Mouse (Mus musculus): ENCODE data around the gene Ppfia3.
A peak's percentile ranks its signal among the peaks of the same experiment; 100 is the strongest.

Gene Ppfia3

GRCm38 (mm10) chr7:45341303-45341702 is 25.5 kb downstream of the Ppfia3 start:
- peak; percentile 83 for DNase-seq

DNA sequence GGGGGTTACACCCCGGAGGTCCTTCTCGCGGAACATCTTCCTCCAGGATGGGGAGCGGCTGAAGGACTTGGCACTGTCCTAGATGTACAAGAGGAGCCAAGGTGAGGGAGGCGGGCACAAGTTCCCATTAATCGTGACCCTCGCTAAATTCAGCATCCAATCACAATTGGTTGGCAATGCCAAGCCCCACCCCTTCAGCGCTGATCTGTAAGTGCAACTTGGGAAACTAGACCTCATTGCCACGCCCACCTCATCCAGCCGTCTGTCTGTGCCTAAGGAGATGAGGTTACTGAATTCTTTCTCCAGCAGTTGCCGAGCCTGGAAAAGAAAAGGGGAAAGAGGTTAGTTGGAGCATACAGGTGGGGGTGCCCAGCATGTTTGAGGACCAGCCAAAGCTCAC is 26.1 kb downstream of the Ppfia3 start:
- DNase-seq = no peak

- DNase-seq = no peak
Observed at GRCm38 (mm10) chr7:45340066-45340442, 26.8 kb downstream of the Ppfia3 start.

- peak; percentile 56 for DNase-seq
Observed at GRCm38 (mm10) chr7:45339410-45340065, 27.3 kb downstream of the Ppfia3 start.

DNA sequence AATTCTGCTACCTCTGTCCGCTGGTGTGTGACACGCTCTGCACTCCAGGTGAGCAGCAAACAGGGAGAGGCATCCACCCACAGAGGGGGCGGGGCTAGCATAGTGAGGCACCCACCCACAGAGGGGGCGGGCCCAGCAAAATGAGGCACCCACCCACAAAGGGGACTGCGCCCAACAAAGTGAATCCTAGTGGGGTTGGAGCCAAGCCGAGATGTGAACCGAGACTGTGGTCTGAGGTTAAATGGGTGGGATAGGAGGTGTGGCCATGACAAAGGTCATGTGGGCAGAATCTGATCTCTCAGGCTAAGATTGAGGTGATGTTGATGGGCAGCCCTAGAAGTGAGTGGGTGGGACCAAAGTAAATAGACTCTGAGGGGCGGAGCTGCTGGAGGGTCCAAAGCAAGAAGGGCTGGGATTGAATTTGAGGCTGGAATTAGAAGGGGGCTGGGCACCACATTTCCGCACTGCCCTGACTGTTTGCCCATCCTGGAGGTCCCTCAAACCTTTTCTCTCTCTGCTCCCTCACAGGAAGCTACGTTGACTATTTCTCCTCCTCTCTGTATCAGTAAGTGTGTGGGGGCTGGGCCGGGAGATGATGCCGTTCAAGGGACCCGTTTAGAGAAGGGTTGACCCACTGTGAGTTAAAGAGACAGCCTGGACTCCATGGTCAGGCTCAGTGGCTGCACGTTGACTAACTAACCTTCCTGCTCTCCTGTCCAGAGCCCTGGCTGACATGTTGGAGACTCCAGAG is 28.5 kb downstream of the Ppfia3 start:
- DNase-seq = peak; percentile 52

- no peak for DNase-seq
Observed at GRCm38 (mm10) chr7:45337469-45337868, 29.4 kb downstream of the Ppfia3 start.

DNA sequence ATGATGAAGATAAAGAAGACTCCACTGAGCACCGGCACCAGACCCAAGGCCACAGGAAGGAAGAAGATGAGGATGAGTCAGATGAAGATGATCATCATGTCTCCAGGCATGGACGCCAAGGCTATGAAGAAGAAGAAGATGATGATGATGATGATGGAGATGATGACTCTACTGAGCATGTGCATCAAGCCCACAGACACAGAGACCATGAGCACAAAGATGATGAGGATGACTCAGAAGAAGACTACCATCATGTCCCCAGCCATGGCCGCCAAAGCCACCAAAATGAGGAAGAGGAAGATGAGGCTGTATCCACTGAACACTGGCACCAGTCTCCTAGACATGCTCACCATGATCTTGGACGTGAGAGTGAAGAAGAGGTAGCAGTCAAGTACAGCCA is 30.5 kb downstream of the Ppfia3 start:
- no peak for DNase-seq

- DNase-seq = no peak
Observed at GRCm38 (mm10) chr7:45335056-45335455, 31.8 kb downstream of the Ppfia3 start, which contains the start of gene Hrc. TSS of gene Hrc (plus strand) at chr7:45335290.

DNA sequence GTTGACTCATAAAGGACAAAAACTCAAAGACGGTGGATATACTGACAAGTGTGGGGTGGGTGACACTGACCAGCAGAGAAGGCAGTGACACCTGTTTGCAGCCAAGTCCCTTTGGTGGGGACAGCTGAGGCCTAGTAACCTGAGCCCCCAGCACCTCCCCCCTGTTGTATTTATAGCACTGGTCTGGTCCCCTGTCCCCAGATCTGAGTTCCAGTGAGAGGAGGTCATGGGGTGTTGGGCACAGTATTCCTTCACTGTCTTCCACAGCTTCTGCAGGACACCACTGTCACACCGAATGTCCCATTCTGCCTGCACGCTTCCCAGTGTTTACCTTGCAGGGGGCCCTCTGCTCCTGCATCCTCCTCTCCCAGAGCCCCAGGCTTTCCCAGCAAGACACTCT is 32.2 kb downstream of the Ppfia3 start:
- no peak for DNase-seq

DNA sequence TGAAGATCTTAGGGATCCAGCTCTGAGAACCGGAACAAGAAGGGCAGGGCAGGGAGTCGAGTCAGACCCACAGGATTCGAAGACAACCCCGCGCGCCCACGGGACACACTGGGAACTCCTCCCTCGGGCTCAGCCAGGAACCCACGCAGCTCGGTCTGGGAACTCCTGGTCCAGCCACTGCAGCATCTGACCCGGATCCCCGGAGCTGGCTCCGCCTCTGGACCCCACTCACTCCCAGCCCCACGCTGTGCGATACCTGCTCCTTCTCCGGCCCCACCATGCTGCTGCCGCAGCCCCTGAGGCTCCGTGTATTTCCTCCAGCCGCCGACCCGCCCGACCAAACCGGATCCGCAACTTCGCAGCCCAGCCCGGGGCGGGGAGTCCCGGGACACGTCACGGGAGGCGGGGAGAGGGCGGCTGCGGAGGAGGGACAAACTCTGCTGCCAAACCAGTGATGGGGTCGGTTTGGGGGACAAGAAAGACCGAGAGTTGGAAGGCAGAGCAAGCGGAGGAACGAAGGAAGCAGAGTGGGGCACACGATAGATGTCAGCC is 33.3 kb downstream of the Ppfia3 start, which contains the start of gene Trpm4:
Gene Trpm4, minus strand, starts transcription at position 350 of the 552 bp plus-strand sequence.
- peak; percentile 81 for DNase-seq

DNA sequence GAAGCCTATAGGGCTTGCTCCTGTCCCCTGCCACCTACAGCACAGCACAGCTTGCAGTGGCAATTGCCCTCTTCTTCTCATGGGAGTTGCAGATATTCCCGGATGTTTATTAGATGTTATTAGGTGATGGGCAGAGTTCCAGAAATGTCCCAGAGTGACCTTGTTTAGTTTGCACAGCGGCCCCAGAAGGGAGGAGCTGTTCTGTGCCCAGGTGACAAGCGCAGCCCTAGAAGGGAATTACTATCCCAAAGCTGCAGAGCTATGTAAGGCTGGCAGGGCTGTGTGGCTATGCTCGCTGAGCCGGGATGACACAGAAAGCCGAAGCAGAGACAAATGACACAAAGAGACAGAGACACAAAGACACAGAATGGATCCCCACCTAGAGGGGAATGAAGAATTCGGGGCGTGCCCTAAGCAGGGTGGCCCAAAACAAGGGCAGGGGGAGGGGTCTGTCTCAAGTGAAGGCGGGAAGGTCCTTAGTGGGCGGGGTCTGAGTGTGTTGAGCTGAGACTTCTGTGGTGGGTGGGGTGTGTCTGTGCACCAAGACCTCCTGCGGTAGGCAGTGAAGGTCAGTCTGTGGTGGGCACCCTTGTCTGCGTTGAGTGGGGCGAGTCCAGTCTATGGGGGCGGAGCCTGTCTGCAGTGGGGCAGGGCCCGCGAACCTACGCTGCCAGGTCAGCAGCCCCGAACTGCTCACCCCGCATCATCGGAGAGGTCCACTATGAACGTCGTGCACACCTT is 34.0 kb downstream of the Ppfia3 start:
- DNase-seq = no peak

- no peak for DNase-seq
Observed at GRCm38 (mm10) chr7:45331502-45331901, 35.3 kb downstream of the Ppfia3 start.

GRCm38 (mm10) chr7:45328841-45329475 is 37.9 kb downstream of the Ppfia3 start:
- DNase-seq = no peak

- no peak for DNase-seq
Observed at GRCm38 (mm10) chr7:45325800-45326199, 41.0 kb downstream of the Ppfia3 start.

DNA sequence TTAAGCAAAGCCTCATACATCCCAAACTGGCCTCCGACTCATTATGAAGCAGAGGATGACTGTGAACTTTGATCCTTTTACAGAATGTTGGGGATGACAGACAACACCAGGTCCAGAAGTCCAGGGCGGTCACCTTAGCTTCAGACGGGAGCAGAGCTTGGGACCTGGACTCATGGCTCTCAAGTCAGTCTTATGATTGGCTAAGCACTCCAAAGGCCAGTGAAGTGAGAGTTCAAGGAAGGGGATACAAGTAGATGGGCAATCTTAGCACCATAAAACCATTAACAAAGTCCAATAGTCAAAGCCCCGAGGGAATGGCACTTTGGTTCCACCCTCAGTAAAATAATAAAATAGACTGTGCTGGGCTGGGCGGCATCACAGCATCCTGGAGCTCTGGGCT is 43.8 kb downstream of the Ppfia3 start:
- DNase-seq = no peak

DNA sequence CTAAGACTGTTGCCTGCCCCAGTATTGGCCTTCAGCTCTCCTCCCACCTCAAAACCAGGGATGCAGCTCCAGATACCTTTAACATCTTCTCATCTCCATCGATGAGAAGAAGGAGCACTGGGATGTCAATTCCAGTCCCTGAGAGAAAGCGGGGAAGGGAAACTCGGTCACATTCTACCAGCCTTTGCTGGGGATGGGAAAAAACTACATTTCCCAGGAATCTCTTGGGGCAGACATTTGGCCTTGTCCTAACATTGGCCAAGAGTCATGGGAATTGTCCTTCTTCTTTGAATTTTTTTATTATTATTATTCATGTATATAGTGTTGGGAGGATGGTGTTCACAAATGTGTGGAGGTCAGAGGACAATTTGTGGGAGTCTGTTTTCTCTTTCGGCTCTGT is 44.6 kb downstream of the Ppfia3 start:
- DNase-seq = no peak

GRCm38 (mm10) chr7:45316536-45316935 is 50.3 kb downstream of the Ppfia3 start:
- DNase-seq = no peak

- DNase-seq = no peak
Observed at GRCm38 (mm10) chr7:45315182-45315701, 51.6 kb downstream of the Ppfia3 start.

DNA sequence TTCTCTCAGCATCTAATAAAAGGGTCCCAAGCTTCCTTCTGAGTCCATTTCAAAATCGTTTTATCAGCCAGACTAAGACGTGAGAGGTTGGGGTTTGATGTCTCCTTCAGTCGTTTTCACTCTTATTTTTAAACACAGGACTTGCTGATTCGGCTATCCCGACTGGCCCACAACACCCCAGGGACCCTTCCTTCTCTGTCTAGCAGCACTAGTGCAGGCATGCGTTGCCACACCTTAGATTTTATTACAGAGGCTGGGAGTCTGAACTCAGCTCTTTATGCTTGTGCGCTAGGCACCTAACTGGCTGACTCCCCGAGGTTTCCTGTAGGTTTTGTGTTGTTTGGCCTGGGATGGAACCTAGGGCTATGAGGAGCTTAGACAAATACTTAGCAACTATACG is 53.3 kb downstream of the Ppfia3 start:
- no peak for DNase-seq

DNA sequence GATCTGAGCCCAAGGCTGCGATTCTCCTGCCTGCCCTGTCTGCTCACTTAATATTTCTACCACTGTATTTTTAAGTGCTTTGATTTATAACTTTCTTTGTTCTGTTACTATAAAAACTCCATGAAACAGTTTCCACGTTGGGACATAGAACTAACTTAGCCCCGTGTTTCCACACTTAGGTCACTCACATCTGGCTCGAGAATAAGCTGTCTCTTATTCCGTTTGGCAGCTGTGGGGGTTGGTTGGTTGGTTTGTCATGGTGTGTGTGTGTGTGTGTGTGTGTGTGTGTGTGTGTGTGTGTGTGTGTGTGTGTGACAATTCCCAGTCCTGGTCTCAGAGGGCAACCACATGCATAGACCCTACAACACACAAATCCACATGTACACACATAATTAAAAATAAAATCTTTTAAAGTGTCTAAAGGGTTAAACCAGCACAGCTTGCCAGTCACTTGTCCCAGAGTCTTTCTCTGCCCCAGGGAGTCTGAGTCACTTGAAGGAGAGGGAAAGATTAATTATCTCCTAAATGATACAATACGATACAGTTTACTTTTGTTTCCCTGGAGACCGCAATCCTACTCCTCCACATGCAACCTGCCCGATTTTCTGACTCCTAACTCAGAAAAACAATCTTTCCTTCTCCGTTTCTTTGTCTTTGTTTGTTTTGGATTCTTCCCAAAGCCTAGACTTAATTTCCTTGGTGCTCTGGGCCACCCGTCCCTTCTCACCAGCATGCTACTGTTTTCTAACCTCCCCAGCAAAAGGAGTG is 53.9 kb downstream of the Ppfia3 start:
- no peak for DNase-seq

DNA sequence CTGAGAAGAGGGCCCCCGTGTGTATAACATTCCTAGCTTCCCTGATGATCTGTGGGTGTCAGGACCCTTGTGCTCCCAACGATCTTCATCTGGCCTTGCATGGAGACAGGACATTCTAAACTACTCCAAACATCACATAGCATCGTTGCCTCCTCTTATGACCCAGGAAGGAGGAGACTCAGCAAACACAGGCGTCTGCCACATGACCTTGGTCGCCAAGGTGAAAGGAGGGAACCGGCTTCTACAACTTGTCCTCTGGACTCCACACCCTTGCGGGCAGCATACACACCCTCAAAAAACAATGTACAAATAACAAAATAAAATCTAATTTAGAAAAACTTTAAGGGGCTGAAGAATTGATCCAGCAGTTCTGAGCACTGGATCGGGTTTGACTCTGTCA is 54.8 kb downstream of the Ppfia3 start:
- no peak for DNase-seq

DNA sequence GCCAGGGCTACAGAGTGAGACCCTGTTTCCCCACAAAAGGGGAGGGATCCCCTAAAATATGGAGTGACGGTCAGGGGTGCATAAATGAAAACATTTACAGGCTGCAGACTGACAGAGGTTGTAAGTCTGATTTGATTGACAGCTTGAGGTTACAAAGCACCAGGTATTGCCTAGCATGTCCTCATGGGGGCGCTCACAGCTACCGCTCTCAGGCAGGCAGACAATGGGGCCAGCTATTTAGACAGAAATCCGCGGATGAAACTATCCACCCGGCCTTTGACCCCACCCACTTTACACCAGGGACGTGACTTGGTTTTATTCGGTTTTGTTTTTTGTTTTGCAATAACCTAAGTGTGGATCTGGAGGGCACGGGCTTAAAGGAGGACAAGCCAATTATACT is 57.4 kb downstream of the Ppfia3 start:
- peak; percentile 61 for DNase-seq

Measured in right cerebral cortex, postnatal 14 days (tissue).